Mouse (Mus musculus): ENCODE measurements around the gene Prps1l1.

The Prps1l1 gene

DNA sequence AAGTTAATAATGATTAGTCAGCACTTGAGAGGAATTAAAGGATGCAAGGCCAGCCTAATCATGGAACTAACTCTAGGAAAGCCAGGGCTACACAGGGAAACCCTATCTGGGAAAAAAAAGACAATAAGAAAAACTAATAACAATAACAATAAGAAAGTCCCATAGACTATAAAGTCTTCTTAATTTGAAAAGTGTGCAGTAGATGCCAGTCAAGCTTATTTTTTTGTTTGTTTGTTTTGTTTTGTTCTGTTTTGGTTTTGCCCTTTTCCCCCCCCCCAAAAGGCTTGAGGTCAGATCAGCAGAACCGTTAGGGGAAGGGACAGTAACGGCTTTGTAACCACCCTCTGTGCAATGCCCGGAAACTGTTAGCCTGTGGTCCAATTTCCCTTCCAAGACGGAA, at the start of gene Prps1l1:
Prps1l1 (plus strand) TSS at position 301 of the 400 bp plus-strand sequence.
- DNase-seq (ENCODE audit: low spot score): no peak

GRCm38 (mm10) chr12:34937918-34938317, 46.6 kb upstream of the Prps1l1 start:
- no peak for DNase-seq (ENCODE audit: low spot score)

DNA sequence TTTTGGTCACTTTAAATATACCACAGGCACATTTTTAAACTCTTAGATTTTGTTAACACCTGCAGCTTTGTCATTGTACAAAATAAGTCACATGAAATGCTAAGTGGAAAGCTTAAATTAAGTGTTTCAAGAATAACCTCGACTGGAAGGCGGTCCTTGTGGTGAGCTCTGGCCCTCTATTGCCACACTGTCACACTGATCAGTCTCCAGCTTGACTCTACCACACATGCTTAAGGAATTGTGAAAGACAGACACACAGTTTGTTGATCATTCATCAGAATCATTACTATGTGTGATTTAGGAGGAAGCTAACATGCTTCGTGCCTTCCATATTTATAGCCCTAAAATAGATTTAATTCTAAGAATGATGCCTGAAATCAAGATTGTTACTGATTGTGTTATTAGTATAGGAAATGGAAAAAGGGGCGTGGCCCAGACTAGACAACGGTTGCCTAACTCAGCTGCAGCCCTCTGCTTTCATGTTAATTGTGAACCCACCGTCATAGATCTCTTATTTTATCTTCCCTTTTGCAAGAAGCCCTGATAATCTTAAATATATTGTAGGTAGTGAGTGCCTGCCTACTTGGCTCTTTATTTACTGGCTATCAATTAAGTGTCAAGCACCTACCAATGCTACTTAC, 35.4 kb upstream of the Prps1l1 start:
- DNase-seq (ENCODE audit: low spot score): no peak

- no peak for DNase-seq (ENCODE audit: low spot score)
Observed at GRCm38 (mm10) chr12:34975991-34976390, 8.6 kb upstream of the Prps1l1 start.

- peak; percentile 23 for DNase-seq (ENCODE audit: low spot score)
Observed at GRCm38 (mm10) chr12:34985865-34986264, 1.3 kb downstream of the Prps1l1 start.

- DNase-seq (ENCODE audit: low spot score): no peak
Observed at GRCm38 (mm10) chr12:34989537-34990200, 5.1 kb downstream of the Prps1l1 start.

GRCm38 (mm10) chr12:34990387-34990786, 5.8 kb downstream of the Prps1l1 start:
- DNase-seq (ENCODE audit: low spot score): no peak

- DNase-seq (ENCODE audit: low spot score): no peak
Observed at GRCm38 (mm10) chr12:34991900-34992299, 7.3 kb downstream of the Prps1l1 start.

DNA sequence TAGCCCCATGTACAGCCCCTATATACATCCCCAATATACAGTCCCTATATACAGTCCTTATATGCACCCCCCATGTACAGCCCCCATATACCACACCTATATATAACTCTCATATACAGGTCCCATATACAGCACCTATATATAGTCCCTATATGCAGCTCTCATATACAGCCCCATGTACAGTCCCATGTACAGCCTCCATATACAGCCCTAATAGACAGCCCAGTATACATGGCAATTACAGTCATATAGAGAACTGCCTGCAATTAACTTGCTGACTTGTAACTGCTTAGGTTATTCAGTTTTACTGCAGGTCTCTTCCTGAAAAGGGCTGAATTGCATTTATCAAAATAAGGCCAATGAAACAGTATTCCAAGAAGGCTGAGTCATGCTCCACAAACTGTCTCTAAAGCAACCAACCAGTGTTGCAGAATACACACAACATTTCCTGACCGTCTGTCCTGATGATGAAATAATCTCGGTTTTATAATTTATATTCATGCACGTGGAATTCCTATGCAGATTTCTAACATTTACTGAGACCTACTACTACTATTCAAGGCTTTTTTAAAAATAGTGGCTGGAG, 13.1 kb downstream of the Prps1l1 start:
- peak; percentile 35 for DNase-seq (ENCODE audit: low spot score)

GRCm38 (mm10) chr12:34998778-34999467, 14.4 kb downstream of the Prps1l1 start:
- no peak for DNase-seq (ENCODE audit: low spot score)

- peak; percentile 37 for DNase-seq (ENCODE audit: low spot score)
Observed at GRCm38 (mm10) chr12:35000323-35000722, 15.8 kb downstream of the Prps1l1 start.

DNA sequence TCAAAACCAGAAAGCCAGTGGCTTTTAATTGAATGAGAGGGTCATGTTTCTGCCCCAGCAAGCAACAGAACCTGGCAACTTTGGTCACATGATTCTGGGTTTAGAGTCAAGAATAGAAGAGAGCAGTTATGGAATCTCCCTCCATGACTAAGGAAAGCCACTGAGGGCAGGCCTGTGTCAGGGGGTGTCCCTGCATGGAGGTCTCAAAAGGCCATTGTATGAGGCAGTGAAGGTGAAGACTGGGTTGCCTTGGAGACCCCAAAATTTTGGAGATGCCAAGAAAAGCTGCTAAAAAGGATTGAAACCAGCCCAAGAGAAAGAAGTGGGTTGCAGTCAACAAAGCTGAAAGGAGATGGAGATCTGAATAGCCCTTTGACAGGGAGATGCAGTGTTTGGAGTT, 21.2 kb downstream of the Prps1l1 start:
- DNase-seq (ENCODE audit: low spot score): no peak

GRCm38 (mm10) chr12:35007851-35008250, 23.3 kb downstream of the Prps1l1 start:
- DNase-seq (ENCODE audit: low spot score): no peak

DNA sequence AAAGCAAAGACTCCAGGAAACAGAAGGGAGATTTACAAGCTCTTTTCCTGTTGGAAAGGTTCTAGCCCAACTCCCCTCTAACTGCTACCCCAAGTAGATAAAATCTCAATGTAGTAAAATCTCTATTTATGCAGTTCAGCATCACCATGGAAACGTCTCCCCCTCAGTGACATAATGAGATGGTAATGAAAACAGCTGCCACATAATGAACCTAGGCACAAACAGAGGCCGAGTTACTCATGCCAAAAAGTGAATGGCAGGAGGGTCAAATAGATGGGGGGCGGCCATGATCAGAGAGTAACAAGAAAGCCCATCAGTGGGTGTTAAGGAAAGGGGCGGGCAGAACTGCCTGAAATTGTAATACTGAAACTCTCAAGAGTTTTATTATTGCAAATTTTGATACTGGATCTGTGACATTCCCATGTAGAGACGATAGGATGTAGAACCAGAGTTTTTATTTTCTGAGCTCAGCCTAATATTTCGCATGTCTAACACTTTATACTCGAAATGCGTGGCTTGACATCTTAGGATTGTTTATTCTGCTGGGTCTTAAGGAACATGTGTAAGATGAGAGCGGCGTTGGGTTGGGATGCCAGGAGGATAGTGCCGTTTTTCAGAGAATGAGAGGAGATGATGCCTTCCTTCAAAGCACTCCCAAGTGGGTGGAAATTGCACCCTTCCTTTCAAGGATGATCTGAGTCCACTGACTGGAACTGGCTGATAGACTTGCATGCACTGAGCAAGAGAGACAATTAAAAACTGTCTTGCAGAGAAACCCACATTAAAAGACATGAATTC, 24.0 kb downstream of the Prps1l1 start:
- no peak for DNase-seq (ENCODE audit: low spot score)

GRCm38 (mm10) chr12:35011462-35011861, 26.9 kb downstream of the Prps1l1 start:
- DNase-seq (ENCODE audit: low spot score): peak; percentile 8

- DNase-seq (ENCODE audit: low spot score): no peak
Observed at GRCm38 (mm10) chr12:35013950-35014349, 29.4 kb downstream of the Prps1l1 start.

GRCm38 (mm10) chr12:35016056-35016455, 31.5 kb downstream of the Prps1l1 start:
- DNase-seq (ENCODE audit: low spot score): peak; percentile 39

DNA sequence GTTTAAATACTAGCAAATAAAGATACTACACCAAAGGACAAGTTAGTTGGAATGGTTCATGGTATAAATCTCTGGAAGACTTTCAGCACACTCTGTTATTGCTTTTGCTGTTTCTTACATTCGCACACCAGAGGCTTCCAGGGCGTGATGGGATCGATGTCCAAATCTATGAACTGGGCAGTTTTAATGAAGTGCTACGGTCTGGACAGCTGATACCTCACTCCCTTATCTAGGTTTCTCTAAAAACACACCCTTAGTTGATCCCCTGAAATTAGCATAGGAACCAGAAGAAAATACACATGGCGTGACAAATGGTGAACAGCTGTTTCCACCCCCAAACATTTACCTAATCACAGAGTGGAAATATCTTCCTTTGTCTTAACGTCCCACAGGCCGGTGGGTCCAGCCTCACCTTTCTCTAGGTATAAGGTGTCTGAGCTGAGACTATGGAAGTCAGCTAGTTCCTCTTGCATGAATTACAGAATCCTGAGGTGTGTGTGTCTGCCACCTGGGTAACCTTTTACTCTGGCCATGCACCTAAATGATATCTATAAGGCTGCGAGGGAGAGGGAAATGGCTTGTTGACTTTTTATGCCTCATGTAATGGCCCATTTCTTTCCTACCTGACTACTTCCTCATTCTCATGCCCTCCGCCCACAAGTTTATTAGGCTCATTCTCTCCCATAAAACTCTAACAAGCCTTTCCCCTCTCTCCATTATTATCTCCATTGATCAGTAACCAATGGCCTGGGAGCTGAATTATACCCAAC, 32.1 kb downstream of the Prps1l1 start:
- no peak for DNase-seq (ENCODE audit: low spot score)

DNA sequence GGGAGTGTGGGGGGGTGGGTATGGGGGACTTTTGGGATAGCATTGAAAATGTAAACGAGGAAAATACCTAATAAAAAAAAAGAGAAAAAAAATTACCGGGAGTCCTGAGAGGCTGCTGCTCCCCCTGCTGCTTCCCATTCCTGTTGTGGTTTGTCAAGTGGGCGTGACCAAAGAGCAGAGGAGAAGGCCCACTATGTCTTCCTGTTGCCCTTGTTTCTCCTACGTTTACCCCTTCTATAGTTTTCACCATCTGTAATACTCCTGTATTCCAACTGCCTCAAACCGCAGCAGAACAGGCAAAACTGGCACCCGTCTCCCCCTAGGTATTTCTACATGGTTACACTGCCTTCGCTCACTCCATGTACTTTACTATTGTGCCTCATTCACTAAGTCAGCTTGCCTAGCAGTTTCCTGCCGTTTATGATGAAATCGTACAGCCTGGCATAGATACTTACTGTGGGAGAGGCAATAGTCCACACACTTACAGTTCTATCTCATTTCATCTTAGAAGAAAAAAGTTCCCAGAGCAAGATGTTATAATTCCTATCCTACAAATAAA, 34.2 kb downstream of the Prps1l1 start:
- DNase-seq (ENCODE audit: low spot score): peak; percentile 16

GRCm38 (mm10) chr12:35021285-35021684, 36.7 kb downstream of the Prps1l1 start:
- DNase-seq (ENCODE audit: low spot score): no peak

GRCm38 (mm10) chr12:35022066-35022465, 37.5 kb downstream of the Prps1l1 start:
- no peak for DNase-seq (ENCODE audit: low spot score)

Data from adipocyte (in vitro differentiated cells).